Mouse (Mus musculus) kidney, postnatal 0 days (tissue): ENCODE data around the gene Ptpn4. TPM values are rescaled to one million over a fixed set of nuclear protein-coding genes. Genes with fewer than 3 reads are reported as not detected.

Experiments used
- ATAC-seq: fragments of 200-750 bp; cut with Nextera tagmentation; replicated peaks from 2 replicates; pipeline ENCODE4 v1.8.0; 2017; ENCODE audit warnings: low read depth, moderate number of reproducible peaks, moderate TSS enrichment, moderate library complexity; ENCODE audit not compliant: low FRiP score
- DNase-seq: peaks from one replicate; pipeline ENCODE4 v3.0.0-alpha.2; 2016; ENCODE audit warnings: low spot score
- H3K27ac ChIP-seq: fragments of 300-500 bp; sonication (generic); 2 replicates; pipeline ENCODE4 v1.5.1; 2014; ENCODE audit warnings: mild to moderate bottlenecking
- H3K27me3 ChIP-seq: fragments of 300-500 bp; sonication (generic); 2 replicates; pipeline ENCODE4 v1.6.1; 2014; ENCODE audit warnings: low read length, mixed read lengths; ENCODE audit not compliant: insufficient read depth
- H3K36me3 ChIP-seq: fragments of 300-500 bp; sonication (generic); 2 replicates; pipeline ENCODE4 v1.6.1; 2014; ENCODE audit warnings: low read length, mixed read lengths; ENCODE audit not compliant: insufficient read depth
- H3K4me1 ChIP-seq: fragments of 300-500 bp; sonication (generic); replicated peaks from 2 replicates; pipeline ENCODE4 v1.6.1; 2014; ENCODE audit warnings: antibody characterized with exemption, low read length, mixed read lengths; ENCODE audit not compliant: insufficient read depth
- H3K4me2 ChIP-seq: fragments of 300-500 bp; sonication (generic); 2 replicates; pipeline ENCODE4 v1.6.1; 2014; ENCODE audit warnings: mild to moderate bottlenecking, low read length, moderate library complexity, mixed read lengths
- H3K4me3 ChIP-seq: fragments of 300-500 bp; sonication (generic); replicated peaks from 2 replicates; pipeline ENCODE4 v1.5.1; 2014; ENCODE audit warnings: low read depth, low read length
- H3K9ac ChIP-seq: fragments of 300-500 bp; sonication (generic); 2 replicates; pipeline ENCODE4 v1.6.1; 2014; ENCODE audit warnings: low read depth, low read length
- H3K9me3 ChIP-seq: fragments of 300-500 bp; sonication (generic); replicated peaks from 2 replicates; pipeline ENCODE4 v1.6.1; 2016; ENCODE audit warnings: low read length, inconsistent platforms, mixed read lengths
- CTCF ChIP-seq: IDR thresholded peaks from 2 replicates; pipeline ENCODE4 v1.5.1; 2016; ENCODE audit warnings: antibody characterized with exemption, low read depth, mild to moderate bottlenecking, moderate library complexity
- WGBS: fragments of 180-500 bp; shearing (Covaris S2); extraction: QIAGEN DNeasy Blood & Tissue Kit; methylation state at CpG from one replicate; pipeline ENCODE4 v1.1.7; 2014; 5-methylcytosine and 5-hydroxymethylcytosine counted together
- polyA plus RNA-seq: library from polyadenylated mRNA; unstranded; fragments of >200 nt; fragmentation: Nextera tagmentation; extraction: Ambion mirVana; gene quantifications from 2 replicates; pipeline ENCODE4 v1.2.1, GENCODE M21; 2015

Gene Ptpn4
- polyA plus RNA-seq, 1 experiment from 2014 or later = 5.9 TPM

DNA sequence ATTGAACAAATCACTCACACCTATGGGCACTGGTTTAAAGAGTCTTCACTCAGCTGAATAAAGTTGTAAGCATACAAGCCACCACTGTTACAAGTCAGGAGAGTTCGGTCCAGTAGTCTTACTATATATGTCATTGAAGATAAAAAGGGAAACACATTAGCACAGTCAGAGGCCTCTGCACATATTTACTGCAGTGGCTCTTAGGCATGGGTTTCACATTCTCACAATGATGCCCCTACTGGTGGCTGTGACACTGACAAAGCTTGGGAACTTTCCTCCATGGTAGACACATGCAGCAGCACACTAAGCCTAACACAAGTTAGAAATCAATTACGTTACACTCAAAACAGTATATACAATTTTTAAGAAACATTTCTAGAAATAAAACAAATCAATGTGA is 183.1 kb downstream of the Ptpn4 start:
- Histone ChIP-seq H3K9ac (no peak overlapping the region), H3K4me3 (no peak overlapping the region), H3K27ac (no peak overlapping the region), H3K27me3 (no peaks in the 10 kb centered on the region), H3K4me1 (no peaks in the 10 kb centered on the region), H3K36me3 (peaks cover 4% of the 10 kb centered on the region; the same call in 1 of the 2 replicates), H3K9me3 (no peaks in the 10 kb centered on the region), H3K4me2 (no peak overlapping the region)
- 98% methylated on average over 2 of the region's 2 CpGs for WGBS
- no peak for DNase-seq
- no peak for ATAC-seq
- peak; percentile 57 for TF ChIP-seq CTCF

DNA sequence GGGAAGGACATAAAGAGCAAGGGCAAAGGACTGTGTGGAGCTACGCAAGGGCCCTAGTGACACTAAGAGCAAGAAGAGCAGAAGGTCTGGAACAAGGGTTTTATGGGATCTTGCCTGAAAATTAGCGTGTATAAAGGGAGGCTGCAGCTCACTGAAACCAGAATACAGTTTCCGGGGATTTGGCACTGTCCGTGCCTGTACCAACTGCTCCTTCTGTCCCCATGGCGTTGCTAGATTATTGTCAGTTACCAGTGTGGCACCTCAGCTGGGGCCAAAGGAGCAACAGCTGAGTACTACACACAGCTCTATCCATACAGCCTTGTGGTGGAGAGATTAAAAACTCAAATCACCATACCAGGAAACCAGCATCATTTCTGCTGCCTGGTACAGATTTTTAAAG is 187.0 kb downstream of the Ptpn4 start:
- DNase-seq = no peak
- WGBS = 91% methylated on average over 5 of the region's 5 CpGs
- no peak overlapping the region for H3K27ac ChIP-seq
- H3K4me2 ChIP-seq = no peak overlapping the region
- H3K36me3 ChIP-seq = no peaks in the 10 kb centered on the region
- no peaks in the 10 kb centered on the region for H3K9me3 ChIP-seq
- TF ChIP-seq CTCF = no peak
- no peak overlapping the region for H3K9ac ChIP-seq
- no peak for ATAC-seq
- H3K27me3 ChIP-seq = no peaks in the 10 kb centered on the region
- no peak overlapping the region for H3K4me3 ChIP-seq
- H3K4me1 ChIP-seq = peaks cover 4% of the 10 kb centered on the region; the same call in 1 of the 2 replicates

DNA sequence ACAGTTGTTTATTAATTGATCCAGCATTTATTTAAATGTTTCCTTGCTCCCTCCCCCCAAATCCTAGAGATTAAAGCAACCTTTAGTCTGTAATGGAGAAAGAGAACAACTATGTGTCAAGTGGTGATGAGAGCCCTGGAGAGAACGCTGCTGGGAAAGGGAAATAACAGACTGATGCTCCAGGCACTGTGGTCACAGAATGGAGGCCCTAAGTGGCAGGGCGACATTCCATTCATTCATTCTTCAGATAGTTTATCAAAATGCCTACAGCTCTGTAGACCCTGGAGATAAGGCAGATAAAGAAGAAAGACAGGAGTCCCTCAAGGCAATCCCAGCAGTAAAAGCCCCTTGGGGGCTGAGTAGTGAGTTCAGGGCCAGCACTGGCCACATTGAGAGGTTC is 187.8 kb downstream of the Ptpn4 start:
- Histone ChIP-seq H3K36me3 (no peaks in the 10 kb centered on the region), H3K9me3 (no peaks in the 10 kb centered on the region), H3K4me1 (peaks cover 4% of the 10 kb centered on the region; the same call in 1 of the 2 replicates), H3K27ac (0 out of 2 replicates have a peak overlapping the region, but pooled peaks have one; percentile 6), H3K4me2 (no peak overlapping the region), H3K27me3 (no peaks in the 10 kb centered on the region), H3K9ac (no peak overlapping the region), H3K4me3 (no peak overlapping the region)
- no peak for ATAC-seq
- TF ChIP-seq CTCF = no peak
- DNase-seq = no peak
- WGBS = 67% methylated on average over 2 of the region's 2 CpGs

DNA sequence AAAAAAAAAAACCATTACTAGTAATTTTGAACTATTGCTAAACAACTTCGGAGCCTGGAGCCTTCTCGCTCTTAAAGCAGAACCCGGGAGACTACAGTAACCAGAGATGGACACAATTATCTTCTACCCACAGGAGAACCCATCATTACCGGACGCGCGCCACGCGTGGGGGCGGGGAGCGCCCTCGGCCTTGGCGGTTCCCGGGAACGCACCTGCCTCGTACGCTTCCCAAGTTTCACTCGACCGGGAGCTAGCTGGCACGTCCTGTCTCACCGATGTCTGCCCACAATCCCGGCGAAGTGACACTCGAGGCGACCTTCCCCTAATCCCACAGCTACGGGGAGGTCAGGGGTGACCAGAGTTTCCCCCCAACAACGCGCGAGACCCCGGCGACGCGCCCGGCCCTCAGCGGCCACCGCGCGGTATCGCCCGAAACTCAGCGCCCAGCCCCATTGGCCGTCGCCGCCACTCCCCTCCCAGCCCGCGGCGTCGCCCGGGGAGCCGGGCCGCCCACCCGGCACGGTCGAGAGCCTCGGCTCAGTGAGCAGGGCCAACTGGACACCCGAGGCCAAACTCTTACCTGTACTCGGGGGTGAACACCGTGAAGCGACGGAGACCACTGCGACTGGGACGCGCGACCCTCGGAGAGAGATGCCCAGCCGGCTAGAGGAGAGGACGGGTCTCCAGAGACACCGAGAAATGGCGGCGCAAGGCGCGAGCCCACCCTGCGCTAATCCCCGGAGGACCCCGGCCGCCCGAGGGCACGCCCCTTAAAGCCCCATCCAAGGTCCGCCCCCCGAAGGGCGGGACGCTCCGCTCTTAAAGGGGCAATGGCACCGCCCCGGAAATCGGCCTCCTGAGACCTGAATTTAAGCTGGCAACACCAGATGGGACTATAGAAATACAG is 189.0 kb downstream of the Ptpn4 start, which contains the start of gene Epb41l5:
Gene Epb41l5 (minus strand): TSS at position 796 of the 907 bp plus-strand sequence.
- ATAC-seq = peak; percentile 96
- no peak for TF ChIP-seq CTCF
- Histone ChIP-seq H3K36me3 (no peaks in the 10 kb centered on the region), H3K27me3 (no peaks in the 10 kb centered on the region), H3K27ac (peak within 1 kb of the TSS; percentile 94), H3K9me3 (no peaks in the 10 kb centered on the region), H3K4me3 (peak within 1 kb of the TSS; percentile 83), H3K4me1 (peaks cover 4% of the 10 kb centered on the region; the same call in 1 of the 2 replicates), H3K4me2 (peak within 1 kb of the TSS; percentile 75), H3K9ac (peak within 1 kb of the TSS; percentile 71)
- WGBS = under 1% methylated on average over 86 of the region's 86 CpGs
- peak; percentile 93 for DNase-seq

DNA sequence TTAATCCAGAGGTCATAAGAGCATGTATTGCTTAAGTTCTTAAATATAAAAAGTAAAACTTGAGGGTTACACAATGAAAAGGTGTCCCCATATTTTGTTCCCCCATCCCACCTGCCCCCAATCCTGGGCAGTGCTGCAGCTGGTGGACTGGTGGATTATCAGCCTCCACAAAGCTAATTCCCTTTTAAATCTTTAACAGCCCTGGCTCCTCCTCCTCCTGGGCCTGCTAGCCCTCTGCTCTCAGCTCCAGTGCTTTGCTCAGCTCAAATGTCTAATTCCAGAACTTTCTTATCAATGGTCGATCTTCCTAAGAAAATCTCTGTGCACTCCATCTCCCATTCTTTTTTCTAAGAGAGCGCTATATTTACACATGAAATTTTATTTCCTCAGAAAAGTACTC is 191.1 kb downstream of the Ptpn4 start:
- ATAC-seq (no peak), DNase-seq (no peak)
- peak overlapping the region; percentile 75 for H3K4me2 ChIP-seq
- H3K36me3 ChIP-seq = no peaks in the 10 kb centered on the region
- H3K9ac ChIP-seq = no peak overlapping the region
- H3K27me3 ChIP-seq = no peaks in the 10 kb centered on the region
- 46% methylated on average over 2 of the region's 2 CpGs for WGBS
- TF ChIP-seq CTCF = no peak
- no peak overlapping the region for H3K27ac ChIP-seq
- H3K4me3 ChIP-seq = peak overlapping the region; percentile 83; the same call in 1 of the 2 replicates
- peaks cover 7% of the 10 kb centered on the region; the same call in 1 of the 2 replicates for H3K4me1 ChIP-seq
- no peaks in the 10 kb centered on the region for H3K9me3 ChIP-seq

DNA sequence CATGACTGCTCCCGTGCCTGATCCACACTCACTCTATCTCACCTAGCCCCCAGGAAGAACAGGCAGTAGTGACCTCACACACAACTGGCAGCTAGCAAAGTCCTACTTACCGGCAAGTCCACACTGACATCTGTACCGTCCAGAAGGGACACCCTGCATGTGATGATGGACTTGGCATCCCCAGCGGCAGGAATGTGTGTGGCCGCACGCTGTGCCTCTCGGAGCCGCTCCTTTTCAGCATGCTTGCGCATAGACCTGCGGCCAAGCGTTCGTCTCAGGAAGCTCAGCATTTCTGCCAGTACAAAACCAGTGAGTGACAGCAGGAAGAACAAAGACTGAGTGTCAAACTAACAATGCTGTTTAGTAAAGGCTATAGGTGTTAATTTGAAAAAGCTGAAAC is 195.0 kb downstream of the Ptpn4 start:
- no peak overlapping the region for H3K9ac ChIP-seq
- H3K27me3 ChIP-seq = no peaks in the 10 kb centered on the region
- H3K4me3 ChIP-seq = no peak overlapping the region
- H3K27ac ChIP-seq = no peak overlapping the region
- peaks cover 16% of the 10 kb centered on the region for H3K4me1 ChIP-seq
- 60% methylated on average over 12 of the region's 12 CpGs for WGBS
- H3K4me2 ChIP-seq = no peak overlapping the region
- peak; percentile 48; the same call in 1 of the 2 replicates for TF ChIP-seq CTCF
- no peaks in the 10 kb centered on the region for H3K36me3 ChIP-seq
- ATAC-seq (peak; percentile 68), DNase-seq (no peak)
- H3K9me3 ChIP-seq = no peaks in the 10 kb centered on the region
